Mouse (Mus musculus) kidney, embryonic 16.5 days (tissue): ENCODE measurements around the gene Fndc8. TPM values are rescaled to one million over a fixed set of nuclear protein-coding genes. Genes with fewer than 3 reads are reported as not detected.
"Not testable (repeated sequence)": the region's sequence is repeated elsewhere in the genome, so short reads cannot be mapped to it uniquely, and the experiment has no call there.

Experiments
- ATAC-seq: fragments of 200-750 bp; cut with Nextera tagmentation; 2 replicates; pipeline ENCODE4 v1.8.0; 2017; ENCODE audit warnings: moderate TSS enrichment; ENCODE audit not compliant: low FRiP score, low TSS enrichment
- H3K27ac ChIP-seq: fragments of 300-500 bp; sonication (generic); 2 replicates; pipeline ENCODE4 v1.5.1; 2014; ENCODE audit warnings: low read length
- H3K27me3 ChIP-seq: fragments of 300-500 bp; sonication (generic); 2 replicates; pipeline ENCODE4 v1.6.1; 2014; ENCODE audit warnings: low read length, control low read depth, mixed read lengths; ENCODE audit not compliant: insufficient read depth
- H3K36me3 ChIP-seq: fragments of 300-500 bp; sonication (generic); 2 replicates; pipeline ENCODE4 v1.6.1; 2014; ENCODE audit warnings: low read length, control low read depth, mixed read lengths; ENCODE audit not compliant: insufficient read depth
- H3K4me1 ChIP-seq: fragments of 300-500 bp; sonication (generic); 2 replicates; pipeline ENCODE4 v1.6.1; 2014; ENCODE audit warnings: low read length, control low read depth, mixed read lengths; ENCODE audit not compliant: insufficient read depth
- H3K4me2 ChIP-seq: fragments of 300-500 bp; sonication (generic); replicated peaks from 2 replicates; pipeline ENCODE4 v1.6.1; 2014; ENCODE audit warnings: low read depth, low read length
- H3K4me3 ChIP-seq: fragments of 300-500 bp; sonication (generic); 2 replicates; pipeline ENCODE4 v1.5.1; 2014; ENCODE audit warnings: mild to moderate bottlenecking, low read length
- H3K9ac ChIP-seq: fragments of 300-500 bp; sonication (generic); replicated peaks from 2 replicates; pipeline ENCODE4 v1.6.1; 2014; ENCODE audit warnings: low read length
- H3K9me3 ChIP-seq: fragments of 300-500 bp; sonication (generic); 2 replicates; pipeline ENCODE4 v1.6.1; 2016; ENCODE audit warnings: low read length, control low read depth
- WGBS: fragments of 180-500 bp; shearing (Covaris S2); extraction: QIAGEN DNeasy Blood & Tissue Kit; methylation state at CpG from one replicate; pipeline ENCODE4 v1.1.7; 2014; 5-methylcytosine and 5-hydroxymethylcytosine counted together
- polyA plus RNA-seq: library from polyadenylated mRNA; unstranded; fragments of >200 nt; fragmentation: Nextera tagmentation; extraction: Ambion mirVana; gene quantifications from 2 replicates; pipeline ENCODE4 v1.2.1, GENCODE M21; 2015

Fndc8 gene
- polyA plus RNA-seq, 1 experiment from 2014 or later: 0.51 TPM

- Histone ChIP-seq H3K9ac (peak within 1 kb of the TSS; percentile 88), H3K36me3 (peaks cover 37% of the 10 kb centered on the region), H3K4me1 (peaks cover 11% of the 10 kb centered on the region), H3K4me3 (peak within 1 kb of the TSS; percentile 93), H3K27ac (no peak within 1 kb of the TSS), H3K27me3 (no peaks in the 10 kb centered on the region), H3K9me3 (no peaks in the 10 kb centered on the region), H3K4me2 (peak within 1 kb of the TSS; percentile 87)
- ATAC-seq: peak; percentile 78; the same call in 1 of the 2 replicates
- WGBS: 1% methylated on average over 73 of the region's 73 CpGs
These were observed 16.0 kb downstream of the Fndc8 start, which contains the start of gene Nle1 for GRCm38 (mm10) chr11:82907651-82908607. Nle1 (minus strand) TSS chr11:82908411.

GRCm38 (mm10) chr11:82908608-82908989 is 16.7 kb downstream of the Fndc8 start:
- peaks cover 6% of the 10 kb centered on the region for H3K27me3 ChIP-seq
- no peak overlapping the region for H3K27ac ChIP-seq
- H3K9ac ChIP-seq: peak overlapping the region; percentile 88; the same call in 1 of the 2 replicates
- peak overlapping the region; percentile 93 for H3K4me3 ChIP-seq
- H3K36me3 ChIP-seq: peaks cover 31% of the 10 kb centered on the region
- peak overlapping the region; percentile 87 for H3K4me2 ChIP-seq
- H3K9me3 ChIP-seq: no peaks in the 10 kb centered on the region
- H3K4me1 ChIP-seq: peaks cover 11% of the 10 kb centered on the region
- ATAC-seq: no peak
- 59% methylated on average over 7 of the region's 10 CpGs for WGBS

GRCm38 (mm10) chr11:82910250-82910649 is 18.3 kb downstream of the Fndc8 start, which contains the start of gene Unc45b:
Unc45b (plus strand) TSS chr11:82910550.
- Histone ChIP-seq H3K9ac (0 out of 2 replicates have a peak within 1 kb of the TSS, but pooled peaks have one; percentile 28), H3K36me3 (peaks cover 15% of the 10 kb centered on the region), H3K27me3 (peaks cover 10% of the 10 kb centered on the region), H3K27ac (no peak within 1 kb of the TSS), H3K4me2 (no peak within 1 kb of the TSS), H3K4me1 (peaks cover 11% of the 10 kb centered on the region), H3K9me3 (no peaks in the 10 kb centered on the region), H3K4me3 (no peak within 1 kb of the TSS)
- ATAC-seq: no peak
- WGBS: 85% methylated on average over 4 of the region's 4 CpGs

DNA sequence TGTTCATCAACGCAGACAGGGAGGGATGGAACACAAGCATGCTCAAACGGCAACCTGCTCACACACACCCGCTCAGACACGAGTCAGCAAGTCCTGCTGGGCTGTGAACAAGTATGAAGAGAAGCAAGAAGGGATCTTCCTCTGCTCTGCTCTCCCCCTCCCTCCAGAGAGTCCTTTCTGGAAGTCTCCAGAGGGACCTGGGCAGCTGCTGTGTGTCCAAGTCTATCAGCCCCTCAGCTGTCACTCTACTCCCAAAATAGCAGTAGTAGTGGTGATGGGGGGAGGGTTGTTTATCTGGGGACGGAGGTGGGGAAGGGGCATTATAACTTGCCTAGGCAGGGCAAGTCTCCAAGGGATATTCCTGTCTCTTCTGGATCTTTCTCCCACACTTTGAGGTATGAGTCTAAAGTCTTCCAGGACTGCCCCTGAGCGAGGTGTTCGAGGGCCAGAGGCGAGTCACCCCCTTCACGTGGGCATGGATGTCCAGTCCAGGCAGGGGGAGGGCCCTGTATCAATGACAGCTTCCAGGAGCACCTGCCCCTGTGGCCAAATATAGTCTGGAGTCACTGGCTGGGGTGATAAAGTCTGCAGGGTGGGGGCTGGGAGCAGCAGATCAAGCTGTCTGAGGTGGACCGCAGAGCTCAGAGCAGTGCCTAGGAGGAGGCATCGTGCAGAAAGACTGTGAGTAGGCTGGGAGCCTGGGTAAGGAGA is 18.9 kb downstream of the Fndc8 start:
- H3K27me3 ChIP-seq: peaks cover 10% of the 10 kb centered on the region
- no peak for ATAC-seq
- H3K9me3 ChIP-seq: no peaks in the 10 kb centered on the region
- H3K27ac ChIP-seq: no peak overlapping the region
- H3K4me2 ChIP-seq: no peak overlapping the region
- 73% methylated on average over 11 of the region's 11 CpGs for WGBS
- 0 out of 2 replicates have a peak overlapping the region, but pooled peaks have one; percentile 28 for H3K9ac ChIP-seq
- H3K4me3 ChIP-seq: no peak overlapping the region
- peaks cover 9% of the 10 kb centered on the region; the same call in 1 of the 2 replicates for H3K36me3 ChIP-seq
- peaks cover 11% of the 10 kb centered on the region for H3K4me1 ChIP-seq

GRCm38 (mm10) chr11:82914711-82915352 is 22.9 kb downstream of the Fndc8 start:
- peak; percentile 41; the same call in 1 of the 2 replicates for ATAC-seq
- WGBS: 11% methylated on average over 16 of the region's 16 CpGs
- no peaks in the 10 kb centered on the region for H3K36me3 ChIP-seq
- H3K9me3 ChIP-seq: no peaks in the 10 kb centered on the region
- no peak overlapping the region for H3K9ac ChIP-seq
- H3K27ac ChIP-seq: no peak overlapping the region
- peaks cover 10% of the 10 kb centered on the region for H3K27me3 ChIP-seq
- no peaks in the 10 kb centered on the region for H3K4me1 ChIP-seq
- H3K4me3 ChIP-seq: no peak overlapping the region
- peak overlapping the region; percentile 36 for H3K4me2 ChIP-seq

GRCm38 (mm10) chr11:82920768-82921167 is 28.8 kb downstream of the Fndc8 start:
- Histone ChIP-seq H3K9me3 (no peaks in the 10 kb centered on the region), H3K4me2 (no peak overlapping the region), H3K4me3 (no peak overlapping the region), H3K9ac (no peak overlapping the region), H3K36me3 (no peaks in the 10 kb centered on the region), H3K4me1 (no peaks in the 10 kb centered on the region), H3K27ac (no peak overlapping the region), H3K27me3 (peaks cover 4% of the 10 kb centered on the region; the same call in 1 of the 2 replicates)
- WGBS: 56% methylated on average over 10 of the region's 10 CpGs
- no peak for ATAC-seq

GRCm38 (mm10) chr11:82921691-82922090 is 29.8 kb downstream of the Fndc8 start:
- ATAC-seq: no peak
- Histone ChIP-seq H3K36me3 (no peaks in the 10 kb centered on the region), H3K4me3 (no peak overlapping the region), H3K9ac (no peak overlapping the region), H3K4me2 (no peak overlapping the region), H3K27me3 (peaks cover 4% of the 10 kb centered on the region; the same call in 1 of the 2 replicates), H3K4me1 (no peaks in the 10 kb centered on the region), H3K9me3 (no peaks in the 10 kb centered on the region), H3K27ac (no peak overlapping the region)
- WGBS: 64% methylated on average over 4 of the region's 4 CpGs

GRCm38 (mm10) chr11:82923910-82924309 is 32.0 kb downstream of the Fndc8 start:
- H3K27ac ChIP-seq, H3K9me3 ChIP-seq, H3K4me1 ChIP-seq, H3K36me3 ChIP-seq, H3K4me2 ChIP-seq, ATAC-seq, H3K4me3 ChIP-seq, H3K9ac ChIP-seq: not testable (repeated sequence)
- peaks cover 18% of the 10 kb centered on the region for H3K27me3 ChIP-seq
- WGBS: 76% methylated on average over 6 of the region's 6 CpGs

GRCm38 (mm10) chr11:82928897-82929632 is 37.1 kb downstream of the Fndc8 start:
- Histone ChIP-seq H3K4me3 (no peak overlapping the region), H3K9ac (no peak overlapping the region), H3K36me3 (no peaks in the 10 kb centered on the region), H3K27me3 (peaks cover 34% of the 10 kb centered on the region), H3K9me3 (no peaks in the 10 kb centered on the region), H3K4me2 (no peak overlapping the region), H3K4me1 (peaks cover 6% of the 10 kb centered on the region), H3K27ac (no peak overlapping the region)
- WGBS: 29% methylated on average over 20 of the region's 20 CpGs
- peak; percentile 54; the same call in 1 of the 2 replicates for ATAC-seq
